ENCODE assay signal across 13 mouse cellular contexts in genomic region chr10:100030980-100031516, GRCm38 (mm10). TPM values are rescaled to one million over a fixed set of nuclear protein-coding genes. Genes with fewer than 3 reads are reported as not detected.
DNase-seq lines count a peak whose midpoint lies in the region; ATAC-seq and TF ChIP-seq lines count a peak whose summit lies in the region.
"Had no signal": no experiment of that assay in that cellular context is flagged by ENCODE, and none has a peak within 500 bp of the region (broad histone marks: within the 10 kb centered on the region; RNA-seq: fewer than 3 reads in every experiment).

No protein-coding gene starts in this region.

- no peak overlapping the region for H3K27ac ChIP-seq in gastrocnemius, adult 2 months
- H3K27ac ChIP-seq in kidney, postnatal 0 days, result no peak overlapping the region
- no peak overlapping the region for H3K27ac ChIP-seq in intestine, embryonic 15.5 days
- H3K27ac ChIP-seq: layer of hippocampus, adult 2 months; limb, embryonic 15.5 days had no signal

- peak overlapping the region; percentile 50 for H3K4me3 ChIP-seq in gastrocnemius, adult 2 months
- no peak overlapping the region for H3K4me3 ChIP-seq in kidney, postnatal 0 days (replicated peaks; ENCODE audit: low read depth, low read length)
- no peak overlapping the region for H3K4me3 ChIP-seq in intestine, embryonic 15.5 days (replicated peaks)
- H3K4me3 ChIP-seq: layer of hippocampus, adult 2 months; limb, embryonic 15.5 days; myocyte had no signal

- TF ChIP-seq POLR2A in brain, embryonic 14.5 days (IDR thresholded peaks at IDR 0.05; ENCODE audit: borderline replicate concordance, extremely low read depth, insufficient read depth, insufficient read length, poor library complexity, severe bottlenecking), result no peak

- H3K4me1 ChIP-seq in kidney, postnatal 0 days (replicated peaks; ENCODE audit: insufficient read depth, low read length), result peaks cover 9% of the 10 kb centered on the region; the same call in 1 of the 2 replicates
- peaks cover 10% of the 10 kb centered on the region; the same call in 1 of the 2 replicates for H3K4me1 ChIP-seq in intestine, embryonic 15.5 days (replicated peaks)
- H3K4me1 ChIP-seq: limb, embryonic 15.5 days had no signal

- 78% methylated on average over 12 of the region's 12 CpGs for WGBS in kidney, postnatal 0 days
- 64% methylated on average over 12 of the region's 12 CpGs for WGBS in intestine, embryonic 15.5 days

- H3K9ac ChIP-seq in kidney, postnatal 0 days (ENCODE audit: low read depth, low read length), result no peak overlapping the region
- H3K9ac ChIP-seq in intestine, embryonic 15.5 days, result no peak overlapping the region
- H3K9ac ChIP-seq: limb, embryonic 15.5 days had no signal

- no peak for TF ChIP-seq CTCF in gastrocnemius, adult 2 months (IDR thresholded peaks at IDR 0.05)
- TF ChIP-seq CTCF in kidney, postnatal 0 days (IDR thresholded peaks at IDR 0.05; ENCODE audit: low read depth), result no peak
- no peak for TF ChIP-seq CTCF in brain, embryonic 14.5 days (IDR thresholded peaks at IDR 0.05; ENCODE audit: borderline replicate concordance, extremely low read depth, insufficient read depth, insufficient read length)

- intact Hi-C loops in gastrocnemius, adult 2 months (cut with DNase I), result no loop called here

- ATAC-seq in kidney, postnatal 0 days (replicated peaks; ENCODE audit: low FRiP score, low read depth), result no peak
- ATAC-seq in intestine, embryonic 15.5 days, result peak; percentile 30; the same call in 1 of the 2 replicates

- H3K36me3 ChIP-seq in kidney, postnatal 0 days (ENCODE audit: insufficient read depth, low read length), result no peaks in the 10 kb centered on the region
- H3K36me3 ChIP-seq in intestine, embryonic 15.5 days, result no peaks in the 10 kb centered on the region
- H3K36me3 ChIP-seq: limb, embryonic 15.5 days had no signal

- no peaks in the 10 kb centered on the region for H3K27me3 ChIP-seq in kidney, postnatal 0 days (ENCODE audit: insufficient read depth, low read length)
- H3K27me3 ChIP-seq in intestine, embryonic 15.5 days (replicated peaks), result no peaks in the 10 kb centered on the region
- H3K27me3 ChIP-seq: limb, embryonic 15.5 days had no signal

- DNase-seq in gastrocnemius, adult 2 months, result no peak
- DNase-seq in gastrocnemius, adult 8-10 months (ENCODE audit: low spot score in 2 of 2), result no peak
- no peak for DNase-seq in kidney, postnatal 0 days (ENCODE audit: low spot score)
- DNase-seq in kidney, postnatal 36 days, result no peak
- DNase-seq in brain, embryonic 14.5 days (ENCODE audit: low read depth), result peak; percentile 19
- DNase-seq in layer of hippocampus, adult 9-11 months, result no peak
- DNase-seq in frontal cortex, postnatal 10 days (ENCODE audit: low spot score in 2 of 2), result no peak
- DNase-seq: adrenal gland, postnatal 14 days; cerebellum, adult 9-10 months had no signal

- H3K9me3 ChIP-seq in kidney, postnatal 0 days (replicated peaks; ENCODE audit: low read length), result no peaks in the 10 kb centered on the region
- H3K9me3 ChIP-seq in intestine, embryonic 15.5 days, result no peaks in the 10 kb centered on the region
- H3K9me3 ChIP-seq: limb, embryonic 15.5 days had no signal

- H3K4me2 ChIP-seq in kidney, postnatal 0 days (ENCODE audit: low read length), result peak overlapping the region; percentile 41; the same call in 1 of the 2 replicates
- peak overlapping the region; percentile 38; the same call in 1 of the 2 replicates for H3K4me2 ChIP-seq in intestine, embryonic 15.5 days (replicated peaks)
- H3K4me2 ChIP-seq: limb, embryonic 15.5 days had no signal

RNA-seq across cellular contexts. Expression of gene Kitl, which starts 15.6 kb away (rescaled TPM):
- 10 to 100 TPM; 18.5 to 30.7 TPM for total RNA-seq in gastrocnemius, adult 2 months (2021)
- 10 to 100 TPM; 13.1 to 16.2 (median 15.9) TPM for total RNA-seq in gastrocnemius, adult 8-10 months (2022)
- polyA plus RNA-seq in kidney, postnatal 0 days (2015; fragmentation: Nextera tagmentation; extraction: Ambion mirVana), result 20.4 and 21.6 TPM in 2 replicates
- 21.3 and 26.7 TPM in 2 replicates for polyA plus RNA-seq in brain, embryonic 14.5 days (2012; rRNA removed)
- polyA plus RNA-seq in intestine, embryonic 15.5 days (2015; fragmentation: Nextera tagmentation; extraction: Ambion mirVana), result 28.5 and 32.7 TPM in 2 replicates
